Mouse (Mus musculus) C2C12 (cell line): Measurements from ENCODE around the gene Hist1h2bl. TPM values are rescaled to one million over a fixed set of nuclear protein-coding genes. Genes with fewer than 3 reads are reported as not detected.

Experiments
- H3K27me3 ChIP-seq: one replicate; pipeline ENCODE4 v1.6.1; 2011; ENCODE audit not compliant: control insufficient read depth, insufficient read depth, insufficient read length
- H3K36me3 ChIP-seq: one replicate; pipeline ENCODE4 v1.6.1; 2011; ENCODE audit not compliant: control insufficient read depth, insufficient read depth
- H3K4me3 ChIP-seq: one replicate; pipeline ENCODE4 v1.5.1; 2011; ENCODE audit warnings: mild to moderate bottlenecking, control low read depth; ENCODE audit not compliant: poor library complexity, insufficient read depth, severe bottlenecking
- H3K79me2 ChIP-seq: one replicate; pipeline ENCODE4 v1.6.1; 2011; ENCODE audit not compliant: control insufficient read depth, insufficient read depth
- H3K79me3 ChIP-seq: one replicate; pipeline ENCODE4 v1.6.1; 2011; ENCODE audit warnings: low read depth, control low read depth
- H3ac ChIP-seq: one replicate; pipeline ENCODE3; 2011; ENCODE audit warnings: low read depth; ENCODE audit not compliant: control insufficient read depth, insufficient read length
- CEBPB ChIP-seq: IDR thresholded peaks from one replicate; pipeline ENCODE4 v1.6.1; 2011; ENCODE audit warnings: low read depth, mild to moderate bottlenecking, control low read depth, moderate library complexity
- CTCF ChIP-seq: IDR thresholded peaks from one replicate; pipeline ENCODE4 v1.5.1; 2011; ENCODE audit not compliant: control insufficient read depth, insufficient read depth, insufficient read length
- FOSL1 ChIP-seq: IDR thresholded peaks from one replicate; pipeline ENCODE4 v1.8.0; 2011; ENCODE audit warnings: mild to moderate bottlenecking, low read length; ENCODE audit not compliant: poor library complexity, insufficient read depth, severe bottlenecking
- MAX ChIP-seq: IDR thresholded peaks from one replicate; pipeline ENCODE4 v1.6.1; 2011; ENCODE audit warnings: mild to moderate bottlenecking, control low read depth
- MYOD1 ChIP-seq: IDR thresholded peaks from one replicate; pipeline ENCODE4 v1.6.1; 2011; ENCODE audit warnings: low read depth; ENCODE audit not compliant: control insufficient read depth, insufficient read length
- MYOG ChIP-seq: IDR thresholded peaks from one replicate; pipeline ENCODE4 v1.6.1; 2011; ENCODE audit not compliant: control insufficient read depth, insufficient read length; ENCODE audit errors: extremely low read depth
- USF1 ChIP-seq: IDR thresholded peaks from one replicate; pipeline ENCODE4 v1.6.1; 2011; ENCODE audit warnings: low read depth, mild to moderate bottlenecking, control low read depth, moderate library complexity
- microRNA-seq: library from miRNA; unstranded; fragments of <30 nt; microRNA quantifications from one replicate; pipeline ENCODE4, GENCODE M21; 2019; ENCODE audit warnings: borderline microRNAs expressed
- polyA plus RNA-seq: library from polyadenylated mRNA; unstranded; fragments of >200 nt; fragmentation: generic; extraction: Trizol; gene quantifications from one replicate; pipeline ENCODE4 v1.2.1, GENCODE M21; 2012; ENCODE audit warnings: missing spikeins

Hist1h2bl gene
- polyA plus RNA-seq, 1 experiment, result 9.1 TPM

- TF ChIP-seq MYOD1 (no peak), MAX (no peak), FOSL1 (no peak), USF1 (no peak), CTCF (no peak), MYOG (no peak), CEBPB (no peak)
- H3K79me2 ChIP-seq, result no peaks in the 10 kb centered on the region
- H3K27me3 ChIP-seq, result no peaks in the 10 kb centered on the region
- H3K36me3 ChIP-seq, result no peaks in the 10 kb centered on the region
- no peak within 1 kb of the TSS for H3ac ChIP-seq
- H3K79me3 ChIP-seq, result no peaks in the 10 kb centered on the region
- H3K4me3 ChIP-seq, result no peak within 1 kb of the TSS
These were observed 18.1 kb downstream of the Hist1h2bl start, which contains the start of gene Olfr1359 for GRCm38 (mm10) chr13:21697811-21698210. TSS of gene Olfr1359 (plus strand) at chr13:21698111.

DNA sequence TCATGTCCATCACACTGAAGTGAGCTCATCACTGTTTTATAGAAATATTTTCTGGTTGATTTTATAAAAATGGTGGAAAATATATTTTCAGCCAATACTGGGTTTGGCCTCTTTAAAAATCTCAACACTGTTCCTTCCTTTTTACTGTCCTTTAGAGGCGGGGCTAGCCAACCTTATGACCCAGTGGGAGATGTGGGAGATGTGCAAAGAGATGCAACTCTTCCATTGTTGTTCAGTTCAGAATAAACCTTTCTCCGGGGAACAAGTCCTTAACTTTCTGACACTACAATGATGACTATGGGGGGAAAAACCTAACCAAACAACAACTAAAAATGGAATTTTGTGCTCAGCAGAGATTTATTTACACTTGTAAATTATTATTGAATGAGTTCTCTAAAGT, 38.6 kb downstream of the Hist1h2bl start, which contains the start of gene Olfr1360:
Gene Olfr1360, minus strand, starts transcription at position 101 of the 400 bp plus-strand sequence.
- no peaks in the 10 kb centered on the region for H3K79me2 ChIP-seq

More for the DNA sequence above, 38.6 kb downstream of the Hist1h2bl start, which contains the start of gene Olfr1360:
- H3K36me3 ChIP-seq, result no peaks in the 10 kb centered on the region
- TF ChIP-seq MAX, result no peak
- H3K4me3 ChIP-seq, result no peak within 1 kb of the TSS
- H3K27me3 ChIP-seq, result no peaks in the 10 kb centered on the region
- no peaks in the 10 kb centered on the region for H3K79me3 ChIP-seq
- no peak within 1 kb of the TSS for H3ac ChIP-seq

Small RNA genes lying within 50 kb of the gene (microRNA-seq; reads per million reads assigned to microRNA genes)
- gene Gm44357, result 0.16 reads per million
- gene Gm44367, result not detected
- gene Gm44454, result not detected

Other genes starting within 250 kb of the Hist1h2bl start
- 0.02 TPM for gene Nkapl, start 247.6 kb downstream of the Hist1h2bl start, polyA plus RNA-seq
- not detected for gene Zkscan4, start 237.2 kb downstream of the Hist1h2bl start, polyA plus RNA-seq
- not detected for gene Gm10065, start 236.7 kb downstream of the Hist1h2bl start, polyA plus RNA-seq
- 0.23 TPM for gene AK157302, start 220.9 kb downstream of the Hist1h2bl start, polyA plus RNA-seq
- 22.1 TPM for gene Gm11273, start 214.7 kb downstream of the Hist1h2bl start, polyA plus RNA-seq
- 0.97 TPM for gene Zkscan8, start 185.0 kb downstream of the Hist1h2bl start, polyA plus RNA-seq
- 0.02 TPM for gene Olfr1366, start 173.3 kb downstream of the Hist1h2bl start, polyA plus RNA-seq
- gene Olfr1535, start 156.2 kb downstream of the Hist1h2bl start, polyA plus RNA-seq, result not detected
- not detected for gene Olfr1364, start 134.4 kb downstream of the Hist1h2bl start, polyA plus RNA-seq
- not detected for gene Olfr1362, start 102.1 kb downstream of the Hist1h2bl start, polyA plus RNA-seq
- 0.01 TPM for gene Olfr11, start 73.6 kb downstream of the Hist1h2bl start, polyA plus RNA-seq
- not detected for gene Olfr1361, start 52.8 kb downstream of the Hist1h2bl start, polyA plus RNA-seq
- not detected for gene Olfr1360, start 38.7 kb downstream of the Hist1h2bl start, polyA plus RNA-seq
- gene Olfr1359, start 18.0 kb downstream of the Hist1h2bl start, polyA plus RNA-seq, result not detected
- 15.6 TPM for gene Hist1h2ai, start 279 bp upstream of the Hist1h2bl start, polyA plus RNA-seq
- 15.6 TPM for gene Hist1h3h, start 1.5 kb upstream of the Hist1h2bl start, polyA plus RNA-seq
- 3.4 TPM for gene Hist1h2bm, start 5.9 kb upstream of the Hist1h2bl start, polyA plus RNA-seq
- 2.9 TPM for gene Hist1h4j, start 18.9 kb upstream of the Hist1h2bl start, polyA plus RNA-seq
- gene Hist1h4k, start 34.4 kb upstream of the Hist1h2bl start, polyA plus RNA-seq, result 10.3 TPM
- 5.9 TPM for gene Hist1h2ak, start 37.7 kb upstream of the Hist1h2bl start, polyA plus RNA-seq
- 3.8 TPM for gene Hist1h2bn, start 38.0 kb upstream of the Hist1h2bl start, polyA plus RNA-seq
- 1.6 TPM for gene Hist1h1b, start 64.5 kb upstream of the Hist1h2bl start, polyA plus RNA-seq
- 9.4 TPM for gene Hist1h3i, start 67.2 kb upstream of the Hist1h2bl start, polyA plus RNA-seq
- 18.1 TPM for gene Hist1h2an, start 71.1 kb upstream of the Hist1h2bl start, polyA plus RNA-seq
- 2.6 TPM for gene Hist1h2bp, start 71.3 kb upstream of the Hist1h2bl start, polyA plus RNA-seq
- 20.3 TPM for gene Hist1h2bq, start 94.1 kb upstream of the Hist1h2bl start, polyA plus RNA-seq
- gene Hist1h2ao, start 94.3 kb upstream of the Hist1h2bl start, polyA plus RNA-seq, result not detected
- not detected for gene Hist1h4m, start 95.6 kb upstream of the Hist1h2bl start, polyA plus RNA-seq
- gene Hist1h4n, start 116.1 kb upstream of the Hist1h2bl start, polyA plus RNA-seq, result 17.3 TPM
- gene Hist1h2ap, start 117.4 kb upstream of the Hist1h2bl start, polyA plus RNA-seq, result 2,018 TPM
- gene Hist1h2br, start 117.6 kb upstream of the Hist1h2bl start, polyA plus RNA-seq, result 19.7 TPM
- gene Zfp184, start 229.0 kb upstream of the Hist1h2bl start, polyA plus RNA-seq, result 1.4 TPM